Mouse (Mus musculus) hindbrain, embryonic 14.5 days (tissue): ENCODE data around the gene Ipo4. TPM values are rescaled to one million over a fixed set of nuclear protein-coding genes. Genes with fewer than 3 reads are reported as not detected.

ENCODE experiments used
- ATAC-seq: fragments of 200-750 bp; cut with Nextera tagmentation; 2 replicates; pipeline ENCODE4 v1.8.0; 2017; ENCODE audit warnings: moderate number of reproducible peaks, mild to moderate bottlenecking, moderate TSS enrichment, moderate library complexity; ENCODE audit not compliant: low FRiP score
- DNase-seq: peaks from one replicate; pipeline ENCODE4 v3.0.0-alpha.2; 2015; ENCODE audit warnings: low spot score
- H3K27ac ChIP-seq: fragments of 300-500 bp; sonication (generic); 2 replicates; pipeline ENCODE4 v1.5.1; 2014; ENCODE audit warnings: mild to moderate bottlenecking, moderate library complexity
- H3K27me3 ChIP-seq: fragments of 300-500 bp; sonication (generic); 2 replicates; pipeline ENCODE4 v1.6.1; 2014; ENCODE audit warnings: mild to moderate bottlenecking, low read length, mixed read lengths; ENCODE audit not compliant: control insufficient read depth, insufficient read depth
- H3K36me3 ChIP-seq: fragments of 300-500 bp; sonication (generic); replicated peaks from 2 replicates; pipeline ENCODE4 v1.6.1; 2014; ENCODE audit not compliant: control insufficient read depth, insufficient read depth
- H3K4me1 ChIP-seq: fragments of 300-500 bp; sonication (generic); replicated peaks from 2 replicates; pipeline ENCODE4 v1.6.1; 2014; ENCODE audit warnings: antibody characterized with exemption, low read length, mixed read lengths; ENCODE audit not compliant: control insufficient read depth, insufficient read depth
- H3K4me2 ChIP-seq: fragments of 300-500 bp; sonication (generic); replicated peaks from 2 replicates; pipeline ENCODE4 v1.6.1; 2014; ENCODE audit warnings: mild to moderate bottlenecking, moderate library complexity
- H3K4me3 ChIP-seq: fragments of 300-500 bp; sonication (generic); replicated peaks from 2 replicates; pipeline ENCODE4 v1.5.1; 2014; ENCODE audit warnings: mild to moderate bottlenecking, low read length
- H3K9ac ChIP-seq: fragments of 300-500 bp; sonication (generic); 2 replicates; pipeline ENCODE4 v1.6.1; 2014
- H3K9me3 ChIP-seq: fragments of 300-500 bp; sonication (generic); 2 replicates; pipeline ENCODE4 v1.6.1; 2016; ENCODE audit warnings: low read length; ENCODE audit not compliant: control insufficient read depth
- WGBS: fragments of 180-500 bp; shearing (Covaris S2); extraction: QIAGEN DNeasy Blood & Tissue Kit; methylation state at CpG from one replicate; pipeline ENCODE4 v1.1.7; 2014; 5-methylcytosine and 5-hydroxymethylcytosine counted together
- polyA plus RNA-seq: library from polyadenylated mRNA; unstranded; fragments of >200 nt; fragmentation: Nextera tagmentation; extraction: Ambion mirVana; gene quantifications from 2 replicates; pipeline ENCODE4 v1.2.1, GENCODE M21; 2014

Gene Ipo4
- polyA plus RNA-seq, 1 experiment from 2014 or later: 114 TPM

DNA sequence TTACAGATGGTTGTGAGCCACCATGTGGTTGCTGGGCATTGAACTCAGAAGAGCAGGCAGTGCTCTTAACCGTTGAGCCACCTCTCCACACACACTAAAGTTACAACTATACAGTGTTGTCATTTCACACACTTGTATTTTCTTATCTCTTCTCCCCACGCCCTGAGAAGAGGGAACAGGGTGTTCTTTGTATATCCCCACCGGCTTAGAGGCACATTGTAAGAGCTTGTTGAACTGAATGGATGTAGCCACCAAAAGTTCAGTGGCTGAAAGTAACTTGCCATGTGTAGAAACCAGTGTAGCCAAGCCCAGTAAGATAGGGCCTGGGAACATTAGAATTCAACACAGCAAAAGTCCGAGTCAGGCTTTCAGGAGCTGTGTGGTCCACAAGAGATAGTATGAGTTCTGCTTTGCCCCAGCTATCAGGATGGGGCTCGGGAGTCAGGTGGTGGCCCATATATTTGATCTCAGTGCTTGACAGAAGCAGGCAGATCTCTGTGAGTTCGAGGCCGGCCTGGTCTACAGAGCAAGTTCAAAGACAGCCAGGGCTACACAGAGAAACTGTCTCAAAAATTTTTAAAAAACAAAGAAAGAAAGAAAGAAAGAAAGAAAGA lies 21.1 kb downstream of the Ipo4 start:
- WGBS: 85% methylated on average over 7 of the region's 7 CpGs
- H3K9me3 ChIP-seq: no peaks in the 10 kb centered on the region
- ATAC-seq (no peak), DNase-seq (no peak)
- H3K27ac ChIP-seq: no peak overlapping the region
- peaks cover 11% of the 10 kb centered on the region for H3K36me3 ChIP-seq
- H3K4me2 ChIP-seq: no peak overlapping the region
- H3K4me1 ChIP-seq: no peaks in the 10 kb centered on the region
- H3K9ac ChIP-seq: no peak overlapping the region
- no peak overlapping the region for H3K4me3 ChIP-seq
- no peaks in the 10 kb centered on the region for H3K27me3 ChIP-seq

DNA sequence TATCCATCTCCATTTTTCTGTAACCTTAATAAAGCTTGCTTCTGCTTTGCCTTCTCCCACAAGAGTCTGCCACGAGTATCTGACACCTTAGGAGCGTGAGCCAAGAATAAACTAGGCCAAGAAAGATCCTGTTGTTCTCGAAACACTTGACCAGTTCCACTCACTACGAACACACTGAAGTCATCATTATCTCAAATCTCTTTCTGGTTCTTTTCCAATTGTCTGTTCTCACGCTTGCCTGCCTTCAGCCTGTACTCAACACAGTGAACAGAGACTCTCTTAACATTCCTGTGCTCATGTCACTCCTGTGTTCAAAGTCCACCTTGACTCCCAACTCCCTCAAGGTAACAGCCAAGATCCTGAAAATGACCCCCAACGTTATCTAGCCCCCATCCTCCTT lies 22.4 kb downstream of the Ipo4 start:
- DNase-seq (no peak), ATAC-seq (no peak)
- no peak overlapping the region for H3K4me2 ChIP-seq
- H3K4me1 ChIP-seq: no peaks in the 10 kb centered on the region
- no peak overlapping the region for H3K27ac ChIP-seq
- no peak overlapping the region for H3K4me3 ChIP-seq
- H3K36me3 ChIP-seq: peaks cover 24% of the 10 kb centered on the region
- no peak overlapping the region for H3K9ac ChIP-seq
- H3K9me3 ChIP-seq: no peaks in the 10 kb centered on the region
- 75% methylated on average over 6 of the region's 6 CpGs for WGBS
- H3K27me3 ChIP-seq: no peaks in the 10 kb centered on the region

DNA sequence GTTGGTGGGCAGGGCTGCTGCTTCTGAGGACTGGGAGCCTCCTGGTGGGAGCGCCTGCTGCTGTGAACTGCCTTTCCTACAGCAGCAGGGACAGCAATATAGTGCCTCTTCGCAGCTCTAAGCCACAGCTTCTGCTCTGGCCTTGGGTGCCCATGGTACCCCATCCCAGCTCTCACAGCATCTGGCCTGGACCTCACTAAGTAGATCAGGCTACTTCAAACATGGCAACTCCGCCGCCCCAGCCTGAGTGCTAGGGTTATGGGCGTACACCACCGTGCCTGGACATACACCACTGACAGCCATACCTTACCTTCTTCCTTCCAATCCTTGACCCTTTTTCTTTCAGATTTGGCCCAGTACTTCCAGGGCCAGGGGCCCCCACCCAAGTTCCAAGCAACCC lies 27.4 kb downstream of the Ipo4 start:
- no peak overlapping the region for H3K4me3 ChIP-seq
- ATAC-seq: no peak
- DNase-seq: no peak
- no peaks in the 10 kb centered on the region for H3K4me1 ChIP-seq
- no peak overlapping the region for H3K4me2 ChIP-seq
- no peak overlapping the region for H3K9ac ChIP-seq
- H3K36me3 ChIP-seq: peaks cover 56% of the 10 kb centered on the region
- WGBS: 100% methylated on average over 6 of the region's 6 CpGs
- no peak overlapping the region for H3K27ac ChIP-seq
- no peaks in the 10 kb centered on the region for H3K9me3 ChIP-seq
- H3K27me3 ChIP-seq: no peaks in the 10 kb centered on the region

DNA sequence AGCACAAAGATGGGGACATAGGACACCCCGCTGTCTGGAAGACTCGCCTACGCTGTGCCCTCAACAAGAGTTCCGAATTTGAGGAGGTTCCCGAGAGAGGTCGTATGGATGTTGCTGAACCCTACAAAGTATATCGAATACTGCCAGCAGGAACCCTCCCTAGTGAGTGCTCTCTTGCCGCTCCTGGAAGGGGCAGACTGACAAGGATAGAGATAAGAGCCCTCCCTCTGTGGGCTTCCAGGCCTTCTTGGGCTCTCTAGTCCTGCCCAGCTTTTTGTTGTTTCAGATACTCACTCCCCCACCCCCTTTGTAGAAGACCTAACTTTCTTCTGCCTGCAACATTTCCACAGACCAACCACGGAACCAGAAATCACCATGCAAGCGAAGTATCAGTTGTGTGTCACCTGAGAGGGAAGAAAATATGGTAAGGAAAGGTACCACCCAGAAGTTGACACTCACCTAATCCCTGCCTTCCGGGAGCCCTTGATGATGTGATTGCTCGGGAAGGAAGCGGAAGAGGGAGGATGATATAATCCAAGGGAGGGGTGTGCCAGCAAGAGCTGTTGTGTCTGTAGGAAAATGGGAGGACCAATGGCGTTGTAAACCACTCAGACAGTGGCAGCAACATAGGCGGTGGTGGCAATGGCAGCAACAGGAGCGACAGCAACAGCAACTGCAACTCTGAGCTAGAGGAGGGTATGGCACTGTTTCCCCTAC lies 29.9 kb downstream of the Ipo4 start:
- DNase-seq (no peak), ATAC-seq (no peak)
- WGBS: 94% methylated on average over 16 of the region's 16 CpGs
- H3K4me3 ChIP-seq: no peak overlapping the region
- H3K9me3 ChIP-seq: no peaks in the 10 kb centered on the region
- H3K9ac ChIP-seq: no peak overlapping the region
- H3K4me2 ChIP-seq: no peak overlapping the region
- peaks cover 79% of the 10 kb centered on the region for H3K36me3 ChIP-seq
- no peak overlapping the region for H3K27ac ChIP-seq
- H3K4me1 ChIP-seq: no peaks in the 10 kb centered on the region
- H3K27me3 ChIP-seq: no peaks in the 10 kb centered on the region

DNA sequence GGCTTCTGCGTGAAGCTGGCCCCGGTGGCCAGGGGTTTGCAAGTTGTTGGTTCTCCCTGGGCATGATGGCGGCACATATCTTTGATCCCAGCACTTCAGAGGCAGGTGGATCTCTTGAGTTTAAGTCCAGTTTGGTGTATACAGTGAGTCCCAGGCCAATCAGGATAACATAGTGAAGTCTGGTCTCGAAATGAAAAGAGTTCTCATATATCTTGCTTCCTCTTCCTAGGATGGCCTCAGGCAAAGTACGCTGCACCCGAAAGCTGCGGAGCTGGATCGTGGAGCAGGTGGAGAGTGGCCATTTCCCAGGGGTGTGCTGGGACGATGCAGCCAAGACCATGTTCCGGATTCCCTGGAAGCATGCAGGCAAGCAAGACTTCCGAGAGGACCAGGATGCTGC lies 30.9 kb downstream of the Ipo4 start:
- Histone ChIP-seq H3K4me1 (no peaks in the 10 kb centered on the region), H3K4me2 (peak overlapping the region; percentile 33; the same call in 1 of the 2 replicates), H3K9me3 (no peaks in the 10 kb centered on the region), H3K27me3 (no peaks in the 10 kb centered on the region), H3K27ac (no peak overlapping the region), H3K36me3 (peaks cover 82% of the 10 kb centered on the region), H3K4me3 (no peak overlapping the region), H3K9ac (no peak overlapping the region)
- 91% methylated on average over 11 of the region's 11 CpGs for WGBS
- no peak for ATAC-seq
- no peak for DNase-seq

DNA sequence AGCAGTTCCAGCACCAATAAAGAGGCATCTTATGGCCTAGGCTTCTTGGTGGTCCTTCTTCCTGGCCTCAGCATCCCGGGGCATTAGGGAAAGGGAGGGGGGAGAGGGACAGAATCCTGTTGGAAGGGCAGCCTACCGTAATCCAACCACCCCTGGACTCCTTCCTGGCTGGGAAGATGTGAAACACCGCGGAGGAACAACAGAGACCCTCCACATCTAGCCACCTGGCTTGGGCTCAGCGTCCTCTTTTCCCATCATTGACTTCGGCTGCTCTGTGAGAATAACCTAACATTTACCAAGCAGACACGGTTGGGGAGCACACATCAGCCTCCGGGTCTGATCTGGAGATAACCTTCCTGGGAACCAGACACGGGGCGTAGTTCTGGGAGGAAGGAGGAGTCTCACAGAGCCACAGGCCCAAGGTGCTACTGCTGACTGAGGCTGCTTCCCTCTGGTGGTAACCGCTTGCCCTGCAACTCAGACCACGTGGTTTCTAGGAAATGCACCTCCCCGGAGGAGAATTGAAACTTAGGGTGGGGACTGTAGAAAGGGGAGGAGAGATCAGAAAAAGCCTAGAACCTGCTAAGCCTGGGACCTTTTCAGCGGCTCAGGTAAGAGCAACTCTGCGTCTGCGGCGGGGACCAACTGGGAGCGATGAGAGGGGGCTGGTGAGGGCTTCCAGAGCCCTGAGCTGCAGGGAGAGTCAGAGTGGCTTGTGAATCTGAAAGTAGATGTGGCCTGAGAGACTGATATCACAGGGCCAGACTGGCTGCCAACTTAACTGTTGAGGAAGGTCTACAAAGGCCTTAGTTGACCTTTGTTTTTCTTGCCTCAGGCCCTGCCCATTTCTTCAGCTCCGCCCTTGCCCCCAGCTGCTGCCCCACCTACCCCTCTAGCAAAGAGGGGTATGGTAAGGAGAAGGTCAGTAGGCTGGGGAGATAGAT lies 31.9 kb downstream of the Ipo4 start:
- H3K27ac ChIP-seq: 0 out of 2 replicates have a peak overlapping the region, but pooled peaks have one; percentile 15
- H3K36me3 ChIP-seq: peaks cover 82% of the 10 kb centered on the region
- H3K4me3 ChIP-seq: no peak overlapping the region; the same call in 1 of the 2 replicates
- no peaks in the 10 kb centered on the region for H3K9me3 ChIP-seq
- DNase-seq: peak; percentile 74
- WGBS: 22% methylated on average over 19 of the region's 19 CpGs
- H3K9ac ChIP-seq: no peak overlapping the region
- H3K27me3 ChIP-seq: no peaks in the 10 kb centered on the region
- peak overlapping the region; percentile 33 for H3K4me2 ChIP-seq
- peak; percentile 86 for ATAC-seq
- no peaks in the 10 kb centered on the region for H3K4me1 ChIP-seq

DNA sequence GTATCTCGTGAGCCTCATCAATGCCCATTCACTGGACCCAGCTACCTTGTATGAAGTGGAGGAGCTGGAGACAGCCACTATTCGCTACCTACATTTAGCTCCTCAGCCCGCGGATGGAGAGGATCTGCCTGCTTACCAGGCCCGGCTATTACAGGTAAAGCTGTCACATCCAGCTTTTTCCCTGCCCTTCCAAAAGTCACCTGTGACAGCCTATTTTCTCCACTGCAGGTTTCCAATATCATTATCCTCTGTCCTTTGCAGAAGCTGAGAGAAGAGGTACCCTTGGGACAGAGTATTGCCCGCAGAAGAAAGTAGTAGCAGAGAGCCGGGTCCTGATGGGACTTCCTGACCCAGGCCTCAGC lies 32.5 kb downstream of the Ipo4 start, which contains the start of gene Irf9:
TSS of gene Irf9 (plus strand) at position 301 of the 362 bp plus-strand sequence.
- Histone ChIP-seq H3K36me3 (peaks cover 82% of the 10 kb centered on the region), H3K27ac (0 out of 2 replicates have a peak within 1 kb of the TSS, but pooled peaks have one; percentile 15), H3K27me3 (no peaks in the 10 kb centered on the region), H3K9ac (no peak within 1 kb of the TSS), H3K4me2 (peak within 1 kb of the TSS; percentile 33), H3K4me1 (no peaks in the 10 kb centered on the region), H3K9me3 (no peaks in the 10 kb centered on the region), H3K4me3 (no peak within 1 kb of the TSS; the same call in 1 of the 2 replicates)
- WGBS: 86% methylated on average over 7 of the region's 7 CpGs
- ATAC-seq: no peak
- no peak for DNase-seq

DNA sequence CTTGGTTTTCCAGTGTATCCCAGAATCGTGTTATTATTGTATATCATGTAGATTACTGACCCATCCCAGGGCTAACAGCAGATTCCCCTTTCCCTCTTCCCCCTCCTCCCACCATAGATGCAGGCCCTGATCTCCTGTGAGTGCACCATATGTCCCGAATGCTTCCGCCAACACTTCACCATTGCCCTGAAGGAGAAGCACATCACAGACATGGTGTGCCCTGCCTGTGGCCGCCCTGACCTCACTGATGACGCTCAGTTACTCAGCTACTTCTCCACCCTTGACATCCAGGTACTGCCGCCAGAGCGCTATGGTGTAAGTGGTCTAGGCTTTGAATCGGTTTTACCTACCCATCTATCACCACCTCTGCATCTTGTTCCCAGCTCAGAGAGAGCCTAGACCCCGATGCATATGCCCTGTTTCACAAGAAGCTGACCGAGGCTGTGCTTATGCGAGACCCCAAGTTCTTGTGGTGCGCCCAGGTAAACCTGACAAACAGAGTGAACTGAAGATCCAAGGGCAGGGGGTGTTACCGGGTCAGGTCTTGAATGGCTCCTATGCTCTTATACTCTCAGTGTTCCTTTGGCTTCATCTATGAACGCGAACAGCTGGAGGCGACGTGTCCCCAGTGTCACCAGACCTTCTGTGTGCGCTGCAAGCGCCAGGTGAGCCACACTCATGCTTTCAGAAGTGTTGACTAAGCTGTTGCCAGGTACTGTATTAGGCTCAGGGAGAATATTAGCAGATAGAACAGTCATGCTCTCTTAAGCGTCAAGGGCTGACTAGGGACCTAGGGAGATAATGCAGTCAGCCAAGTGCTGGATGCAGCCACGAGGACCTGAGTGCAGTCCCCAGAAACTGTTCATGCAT lies 37.0 kb downstream of the Ipo4 start:
- no peak overlapping the region for H3K27ac ChIP-seq
- no peak overlapping the region for H3K4me2 ChIP-seq
- no peak overlapping the region for H3K9ac ChIP-seq
- no peak for DNase-seq
- no peak for ATAC-seq
- no peaks in the 10 kb centered on the region for H3K9me3 ChIP-seq
- H3K4me3 ChIP-seq: no peak overlapping the region
- H3K27me3 ChIP-seq: no peaks in the 10 kb centered on the region
- peaks cover 95% of the 10 kb centered on the region for H3K36me3 ChIP-seq
- WGBS: 95% methylated on average over 21 of the region's 21 CpGs
- no peaks in the 10 kb centered on the region for H3K4me1 ChIP-seq
